Mouse (Mus musculus): ENCODE data around the gene Apol9a.
"Not testable (repeated sequence)": the region's sequence is repeated elsewhere in the genome, so short reads cannot be mapped to it uniquely, and the experiment has no call there.

The Apol9a gene

DNA sequence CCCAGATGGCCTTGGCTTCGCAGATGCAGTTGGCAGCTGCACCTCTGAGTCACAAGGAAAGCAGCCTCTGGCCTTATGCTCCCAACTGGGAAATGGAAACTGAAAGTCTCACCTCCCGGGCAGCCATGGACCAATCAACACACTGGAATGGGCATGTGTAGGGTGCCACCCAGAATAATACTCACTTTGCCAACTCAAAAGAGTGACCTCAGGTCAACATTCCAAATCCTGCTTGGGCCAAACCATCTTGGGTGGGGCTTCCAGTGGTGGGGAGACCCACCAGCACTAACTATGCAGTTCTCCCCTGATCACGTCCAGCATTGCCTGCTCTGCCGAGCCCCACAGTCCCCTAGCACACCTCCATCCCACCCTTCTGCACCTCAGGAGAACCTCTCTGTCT, at the start of gene Apol9a:
TSS of gene Apol9a (minus strand) at position 101 of the 400 bp plus-strand sequence.
- not testable (repeated sequence) for DNase-seq (ENCODE audit: low spot score)

DNA sequence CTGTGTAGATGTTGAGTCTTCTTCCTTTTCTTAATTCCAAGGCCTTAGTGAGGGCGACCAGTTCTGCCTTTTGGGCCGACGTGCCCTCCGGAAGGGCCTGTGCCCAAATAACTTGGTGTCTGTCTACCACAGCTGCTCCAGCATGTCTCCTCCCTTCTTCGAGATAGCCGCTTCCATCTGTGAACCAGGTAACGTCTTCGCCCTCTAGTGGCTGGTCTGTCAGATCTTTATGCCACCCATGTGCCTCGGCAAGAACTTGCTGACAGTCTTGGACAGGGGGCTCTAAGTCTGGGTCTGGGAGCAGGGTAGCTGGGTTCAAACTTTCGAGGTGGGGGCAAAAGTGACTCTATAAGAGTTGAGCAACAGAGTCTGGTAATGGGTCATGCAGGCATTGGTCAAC, 39.0 kb upstream of the Apol9a start:
- DNase-seq (ENCODE audit: low spot score) = peak; percentile 34

DNA sequence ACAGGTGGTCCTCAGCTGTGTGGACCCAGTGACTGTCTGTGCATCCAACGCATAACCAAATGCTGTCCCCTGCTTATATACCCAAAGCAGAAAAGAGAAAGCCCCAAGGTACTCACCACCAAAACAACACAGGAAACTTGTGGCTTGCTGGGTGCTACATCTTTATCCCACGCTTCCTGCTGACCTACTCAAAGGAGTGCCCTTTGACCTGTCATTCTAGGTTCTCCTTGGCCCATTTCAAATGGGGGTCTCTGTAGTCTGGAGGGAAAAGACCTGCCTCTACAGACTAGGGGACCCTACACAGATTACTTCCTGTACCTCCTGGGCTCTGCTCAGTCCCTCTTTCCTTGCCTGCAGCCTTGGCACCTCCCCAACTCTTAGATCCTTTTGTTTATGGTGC, 36.5 kb upstream of the Apol9a start, which contains the start of gene Apol7b:
TSS of gene Apol7b (minus strand) at position 101 of the 400 bp plus-strand sequence.
- not testable (repeated sequence) for DNase-seq (ENCODE audit: low spot score)

- DNase-seq (ENCODE audit: low spot score) = not testable (repeated sequence)
These were observed 34.7 kb upstream of the Apol9a start for GRCm38 (mm10) chr15:77445668-77446067.

GRCm38 (mm10) chr15:77444746-77445145, 33.8 kb upstream of the Apol9a start:
- not testable (repeated sequence) for DNase-seq (ENCODE audit: low spot score)

DNA sequence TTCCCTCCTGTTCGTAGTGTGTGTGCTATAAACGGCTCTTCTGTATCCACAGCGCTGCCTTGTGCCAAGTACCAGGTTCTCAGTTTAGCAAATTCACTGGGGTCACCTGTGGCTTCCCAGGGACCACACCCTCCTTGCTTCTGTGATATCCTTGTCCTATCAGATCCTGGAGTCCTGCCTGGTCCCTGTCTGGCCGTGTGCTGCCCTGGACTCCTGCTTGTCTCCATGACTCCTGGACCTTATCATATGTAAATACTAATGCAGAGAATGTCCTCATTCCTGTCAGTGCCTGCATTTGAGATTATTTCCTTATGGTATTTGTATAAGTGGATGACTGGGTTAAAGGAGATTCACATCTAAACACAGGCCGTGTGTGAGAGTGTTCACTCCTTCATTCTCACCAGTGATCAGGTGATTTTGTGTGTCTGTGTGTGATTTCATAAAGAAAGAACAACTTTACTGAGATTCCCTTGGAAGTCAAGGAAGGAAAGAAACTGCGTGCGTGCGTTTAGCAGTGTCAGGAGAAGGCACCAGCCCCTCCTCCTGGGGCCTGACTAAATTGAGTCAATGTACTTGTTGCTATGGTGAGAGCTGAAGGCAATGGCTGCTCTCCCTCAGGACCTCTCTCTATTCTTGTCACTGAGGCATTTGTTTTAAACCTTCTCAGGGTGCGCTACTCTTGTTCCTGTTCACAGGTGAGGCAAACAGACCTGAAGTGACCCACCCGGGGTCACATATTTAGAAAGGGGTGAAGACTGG, 17.9 kb upstream of the Apol9a start:
- DNase-seq (ENCODE audit: low spot score) = not testable (repeated sequence)

DNA sequence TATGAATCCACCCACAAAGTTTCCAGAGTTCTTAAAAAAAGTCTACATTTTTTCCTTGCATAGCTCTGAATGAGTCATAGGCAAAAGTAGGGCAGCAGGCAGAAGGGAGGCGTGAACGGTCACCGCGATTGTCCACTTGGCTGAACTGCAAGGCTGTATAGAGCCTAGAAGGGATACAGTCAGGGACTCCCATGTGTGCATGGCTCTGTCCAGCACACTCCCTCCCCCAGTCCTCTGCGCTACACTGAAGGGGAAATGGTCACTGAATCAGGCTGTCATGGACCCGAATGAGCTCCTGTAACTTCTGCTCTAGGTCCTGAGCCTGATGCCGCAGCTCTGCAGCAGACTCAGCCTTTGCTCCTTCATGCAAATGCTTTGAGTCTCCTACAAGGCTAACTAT, 12.0 kb upstream of the Apol9a start:
- not testable (repeated sequence) for DNase-seq (ENCODE audit: low spot score)

DNA sequence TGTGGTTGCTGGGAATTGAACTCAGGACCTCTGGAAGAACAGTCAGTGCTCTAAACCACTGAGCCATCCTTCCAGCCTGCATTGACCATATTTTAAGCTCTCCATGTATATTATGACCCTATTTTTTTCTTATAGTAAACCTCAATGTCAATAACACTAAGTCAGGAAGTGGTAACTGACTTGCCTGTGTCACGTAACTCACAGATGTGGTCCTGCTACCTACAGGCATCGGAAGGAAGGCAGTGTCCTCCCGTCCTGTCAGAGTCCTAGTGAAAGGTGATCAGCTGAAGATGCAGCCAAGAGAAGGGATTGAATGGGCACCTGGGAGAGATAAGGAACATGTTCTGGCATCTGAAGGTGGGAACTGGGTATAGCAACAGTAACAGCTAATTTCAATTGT, 8.7 kb upstream of the Apol9a start:
- DNase-seq (ENCODE audit: low spot score) = not testable (repeated sequence)

DNA sequence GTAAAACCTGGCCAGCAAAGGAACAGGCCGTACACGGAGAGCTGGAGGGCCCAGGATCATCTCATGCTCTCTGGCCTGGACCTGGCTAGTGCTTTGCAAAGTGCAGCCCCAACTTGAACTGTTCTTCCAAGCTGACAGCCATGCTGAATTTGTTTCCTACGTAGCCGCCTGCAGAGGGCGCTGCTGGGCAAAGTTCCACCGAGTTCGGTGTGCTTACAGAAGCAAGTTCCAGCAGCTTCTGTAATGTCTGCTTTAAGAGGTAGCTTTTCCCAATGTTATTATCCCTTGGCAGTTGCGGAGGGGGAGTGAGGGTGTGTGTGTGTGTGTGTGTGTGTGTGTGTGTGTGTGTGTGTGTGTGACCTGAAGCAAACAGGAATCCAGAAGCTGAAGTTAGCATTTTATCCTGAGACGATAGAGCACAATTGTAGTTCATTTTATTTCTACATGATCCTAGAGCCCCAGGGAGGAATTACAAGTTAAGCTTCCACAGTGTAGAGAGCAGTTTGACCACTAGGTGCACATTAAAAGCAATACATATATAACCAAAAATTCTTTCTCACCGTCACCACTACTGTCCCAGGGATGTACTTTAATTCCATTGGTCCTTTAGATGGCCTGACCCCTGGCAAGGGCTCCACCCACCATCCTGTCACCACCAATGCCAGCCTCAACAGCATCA, 5.9 kb upstream of the Apol9a start:
- DNase-seq (ENCODE audit: low spot score) = not testable (repeated sequence)

DNA sequence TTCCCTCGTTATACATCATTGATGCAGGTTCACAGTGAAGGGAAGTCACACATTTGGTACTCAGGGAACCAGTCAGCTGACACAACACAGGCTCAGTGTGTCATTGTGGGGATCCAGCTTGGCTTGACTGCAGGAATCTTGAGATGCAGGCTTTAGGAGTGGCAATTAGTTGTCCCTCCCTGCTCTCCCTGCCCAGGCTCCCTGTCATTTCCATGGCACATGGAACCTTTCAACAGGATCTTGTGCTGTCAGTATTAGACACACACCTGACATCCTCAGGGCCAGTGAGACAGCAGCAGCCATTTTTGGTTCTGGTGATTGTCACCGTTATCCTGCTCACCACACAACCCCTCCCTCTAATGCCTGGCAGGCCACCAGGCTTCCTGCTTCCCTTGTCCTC, 4.7 kb upstream of the Apol9a start:
- not testable (repeated sequence) for DNase-seq (ENCODE audit: low spot score)

DNA sequence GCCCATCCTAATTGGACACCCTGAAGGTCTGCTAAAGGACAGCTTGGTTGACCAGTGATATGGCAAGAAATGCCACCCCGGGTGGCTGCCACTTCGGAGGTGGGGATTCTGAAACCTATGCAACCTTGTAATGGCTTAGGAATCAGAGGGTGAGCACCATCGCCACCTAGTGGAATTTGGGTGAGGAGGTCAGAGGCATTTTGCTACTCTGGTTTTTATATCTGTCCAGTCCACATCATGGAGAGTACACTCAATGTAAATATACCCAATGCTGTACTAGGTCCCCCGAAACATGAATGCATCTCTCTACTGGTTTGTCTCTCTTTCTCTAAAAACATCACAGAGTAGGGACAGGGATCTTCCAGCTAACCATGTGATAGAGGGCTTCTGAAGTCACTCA, 1.8 kb upstream of the Apol9a start:
- DNase-seq (ENCODE audit: low spot score) = not testable (repeated sequence)

- peak; percentile 19 for DNase-seq (ENCODE audit: low spot score)
These were observed 4.6 kb downstream of the Apol9a start for GRCm38 (mm10) chr15:77406370-77406769.

DNA sequence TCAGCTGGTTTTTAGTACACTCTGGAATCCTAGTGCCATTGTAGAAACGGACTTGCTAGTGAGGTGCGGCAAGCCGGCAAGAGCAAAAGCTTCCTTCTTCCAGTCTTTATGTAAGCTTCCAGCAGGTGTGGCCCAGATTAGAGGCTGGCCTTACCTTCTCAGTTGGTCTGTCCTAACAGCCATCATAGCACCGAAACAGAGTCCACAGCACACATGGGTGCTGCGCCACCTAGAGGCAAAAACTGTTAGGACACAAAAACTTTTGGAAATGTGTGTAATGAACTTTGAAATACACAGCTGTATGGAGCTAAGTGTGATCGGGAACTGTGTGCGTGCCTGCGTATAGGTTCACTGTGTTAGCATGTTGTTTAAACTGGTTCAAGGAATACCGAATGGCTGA, 11.9 kb downstream of the Apol9a start, which contains the start of gene Apol7a:
TSS of gene Apol7a (minus strand) at position 84 of the 400 bp plus-strand sequence.
- peak; percentile 57 for DNase-seq (ENCODE audit: low spot score)

DNA sequence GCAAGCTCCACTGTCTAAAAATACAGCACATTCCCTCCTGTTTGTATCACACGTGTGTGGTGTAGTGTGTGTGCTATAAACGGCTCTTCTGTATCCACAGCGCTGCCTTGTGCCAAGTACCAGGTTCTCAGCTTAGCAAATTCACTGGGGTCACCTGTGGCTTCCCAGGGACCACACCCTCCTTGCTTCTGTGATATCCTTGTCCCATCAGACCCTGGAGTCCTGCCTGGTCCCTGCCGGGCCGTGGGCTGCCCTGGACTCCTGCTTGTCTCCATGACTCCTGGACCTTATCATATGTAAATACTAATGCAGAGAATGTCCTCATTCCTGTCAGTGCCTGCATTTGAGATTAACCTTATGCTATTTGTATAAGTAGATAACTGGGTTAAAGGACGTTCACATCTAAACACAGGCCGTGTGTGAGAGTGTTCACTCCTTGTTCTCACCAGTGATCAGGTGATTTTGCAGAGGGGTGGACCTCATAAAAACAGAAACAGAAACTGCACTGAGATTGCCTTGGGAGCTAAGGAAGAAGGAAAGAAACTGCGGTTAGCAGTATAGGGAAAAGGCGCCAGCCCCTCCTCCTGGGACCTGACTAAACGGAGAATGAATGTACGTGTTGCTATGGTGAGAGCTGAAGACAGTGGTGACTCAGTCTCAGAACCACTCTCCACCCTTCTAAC, 13.3 kb downstream of the Apol9a start:
- DNase-seq (ENCODE audit: low spot score) = peak; percentile 65

- DNase-seq (ENCODE audit: low spot score) = not testable (repeated sequence)
These were observed 17.1 kb downstream of the Apol9a start for GRCm38 (mm10) chr15:77393832-77394231.

- no peak for DNase-seq (ENCODE audit: low spot score)
These were observed 23.5 kb downstream of the Apol9a start for GRCm38 (mm10) chr15:77387462-77387861.

- no peak for DNase-seq (ENCODE audit: low spot score)
These were observed 26.4 kb downstream of the Apol9a start for GRCm38 (mm10) chr15:77384340-77385030.

GRCm38 (mm10) chr15:77382880-77383279, 28.1 kb downstream of the Apol9a start:
- no peak for DNase-seq (ENCODE audit: low spot score)

- DNase-seq (ENCODE audit: low spot score) = no peak
These were observed 28.6 kb downstream of the Apol9a start for GRCm38 (mm10) chr15:77382271-77382850.

DNA sequence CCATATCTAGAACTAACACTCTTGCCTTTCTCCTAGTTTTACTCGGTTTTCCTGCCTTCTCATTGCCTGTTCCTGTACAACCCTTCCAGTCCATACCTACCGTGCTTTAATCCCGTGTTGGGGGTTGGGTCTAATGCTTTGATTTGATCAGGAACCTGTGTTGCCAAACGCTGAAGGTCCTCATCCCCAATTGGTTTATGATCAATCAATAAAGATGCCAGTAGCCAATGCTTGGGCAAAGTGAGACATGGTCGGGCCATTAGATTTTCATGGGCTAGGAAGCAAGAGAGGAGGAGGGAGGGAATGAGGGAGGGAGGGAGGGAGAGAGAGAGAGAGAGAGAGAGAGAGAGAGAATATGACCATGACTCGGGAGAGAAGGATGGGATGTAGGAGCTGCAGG, 29.5 kb downstream of the Apol9a start:
- no peak for DNase-seq (ENCODE audit: low spot score)

- DNase-seq (ENCODE audit: low spot score) = no peak
These were observed 31.0 kb downstream of the Apol9a start for GRCm38 (mm10) chr15:77379921-77380320.

DNA sequence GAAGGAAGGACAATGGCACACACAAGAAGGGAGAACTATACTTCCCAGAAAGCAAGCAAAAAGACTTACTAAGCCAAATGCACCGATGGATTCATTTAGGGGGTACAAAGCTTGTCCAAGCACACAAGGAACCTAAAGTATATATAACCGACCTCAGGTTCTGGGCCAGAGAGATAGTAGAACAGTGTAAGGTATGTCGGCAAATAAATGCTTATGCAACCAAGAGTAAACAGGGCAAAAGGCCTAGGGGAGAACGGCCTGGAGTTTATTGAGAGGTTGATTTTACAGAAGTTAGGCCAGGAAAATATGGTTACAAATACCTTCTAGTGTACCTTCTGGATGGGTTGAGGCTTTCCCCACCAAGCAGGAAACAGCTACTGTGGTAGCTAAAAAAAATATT, 33.5 kb downstream of the Apol9a start:
- DNase-seq (ENCODE audit: low spot score) = no peak

Measured in urinary bladder, postnatal 14 days (tissue).